Mouse (Mus musculus) heart, embryonic 10.5 days (tissue): ENCODE results near the gene Wnt10a. TPM values are rescaled to one million over a fixed set of nuclear protein-coding genes. Genes with fewer than 3 reads are reported as not detected.

ENCODE experiments used
- DNase-seq: peaks from one replicate; pipeline ENCODE4 v3.0.0-alpha.2; 2017; ENCODE audit warnings: low spot score
- H3K27ac ChIP-seq: fragments of 300-500 bp; sonication (generic); 2 replicates; pipeline ENCODE4 v1.5.1; 2016; ENCODE audit warnings: mild to moderate bottlenecking
- H3K27me3 ChIP-seq: fragments of 300-500 bp; sonication (generic); 2 replicates; pipeline ENCODE4 v1.6.1; 2016; ENCODE audit warnings: mild to moderate bottlenecking; ENCODE audit not compliant: poor library complexity, insufficient read depth, severe bottlenecking
- H3K36me3 ChIP-seq: fragments of 300-500 bp; sonication (generic); 2 replicates; pipeline ENCODE4 v1.6.1; 2016; ENCODE audit warnings: mild to moderate bottlenecking, moderate library complexity
- H3K4me1 ChIP-seq: fragments of 300-500 bp; sonication (generic); 2 replicates; pipeline ENCODE4 v1.6.1; 2016; ENCODE audit warnings: mild to moderate bottlenecking
- H3K4me3 ChIP-seq: fragments of 300-500 bp; sonication (generic); 2 replicates; pipeline ENCODE4 v1.5.1; 2016; ENCODE audit warnings: mild to moderate bottlenecking, moderate library complexity
- H3K9me3 ChIP-seq: fragments of 300-500 bp; sonication (generic); 2 replicates; pipeline ENCODE4 v1.6.1; 2016; ENCODE audit warnings: mild to moderate bottlenecking, moderate library complexity
- WGBS: fragments of 180-500 bp; shearing (Covaris S2); methylation state at CpG from one replicate; pipeline ENCODE4 v1.1.7; 2016; 5-methylcytosine and 5-hydroxymethylcytosine counted together
- polyA plus RNA-seq: library from polyadenylated mRNA; unstranded; fragments of >200 nt; fragmentation: Nextera tagmentation; extraction: Ambion mirVana; gene quantifications from 2 replicates; pipeline ENCODE4 v1.2.1, GENCODE M21; 2016

The Wnt10a gene
- polyA plus RNA-seq, 1 experiment from 2014 or later, result 0.29 TPM

GRCm38 (mm10) chr1:74846341-74846740, 55.0 kb downstream of the Wnt10a start:
- Histone ChIP-seq H3K9me3 (no peaks in the 10 kb centered on the region), H3K36me3 (no peaks in the 10 kb centered on the region), H3K27me3 (peaks cover 40% of the 10 kb centered on the region), H3K4me3 (no peak overlapping the region), H3K27ac (no peak overlapping the region), H3K4me1 (no peaks in the 10 kb centered on the region)
- WGBS, result 28% methylated on average over 9 of the region's 9 CpGs
- no peak for DNase-seq

GRCm38 (mm10) chr1:74848946-74849345, 57.6 kb downstream of the Wnt10a start:
- Histone ChIP-seq H3K4me3 (no peak overlapping the region), H3K27me3 (peaks cover 63% of the 10 kb centered on the region), H3K36me3 (no peaks in the 10 kb centered on the region), H3K27ac (no peak overlapping the region), H3K4me1 (no peaks in the 10 kb centered on the region), H3K9me3 (no peaks in the 10 kb centered on the region)
- WGBS, result 62% methylated on average over 5 of the region's 5 CpGs
- DNase-seq, result no peak

GRCm38 (mm10) chr1:74850251-74850650, 58.9 kb downstream of the Wnt10a start:
- no peaks in the 10 kb centered on the region for H3K36me3 ChIP-seq
- peaks cover 6% of the 10 kb centered on the region for H3K4me1 ChIP-seq
- H3K27ac ChIP-seq, result no peak overlapping the region
- DNase-seq, result no peak
- H3K27me3 ChIP-seq, result peaks cover 76% of the 10 kb centered on the region
- no peaks in the 10 kb centered on the region for H3K9me3 ChIP-seq
- H3K4me3 ChIP-seq, result no peak overlapping the region
- 12% methylated on average over 6 of the region's 6 CpGs for WGBS

- Histone ChIP-seq H3K27me3 (peaks cover 83% of the 10 kb centered on the region), H3K4me3 (no peak overlapping the region), H3K36me3 (no peaks in the 10 kb centered on the region), H3K27ac (no peak overlapping the region), H3K9me3 (no peaks in the 10 kb centered on the region), H3K4me1 (peaks cover 16% of the 10 kb centered on the region)
- no peak for DNase-seq
- 17% methylated on average over 6 of the region's 6 CpGs for WGBS
Observed at GRCm38 (mm10) chr1:74851001-74851775, 59.9 kb downstream of the Wnt10a start.

Other genes with a start within 250 kb of the Wnt10a start
- gene Plcd4, start 248.6 kb upstream of the Wnt10a start, polyA plus RNA-seq, result 0.42 and 0.48 TPM in 2 replicates
- 26.8 and 28.3 TPM in 2 replicates for gene Usp37, start 247.2 kb upstream of the Wnt10a start, polyA plus RNA-seq
- gene Zfp142, start 203.3 kb upstream of the Wnt10a start, polyA plus RNA-seq, result 6.8 and 9.2 TPM in 2 replicates
- gene Bcs1l, start 203.2 kb upstream of the Wnt10a start, polyA plus RNA-seq, result 23.3 TPM in 2 replicates
- 25.4 and 32.8 TPM in 2 replicates for gene Rnf25, start 190.1 kb upstream of the Wnt10a start, polyA plus RNA-seq
- gene Stk36, start 190.1 kb upstream of the Wnt10a start, polyA plus RNA-seq, result 4.1 and 6.2 TPM in 2 replicates
- 27.8 and 28.9 TPM in 2 replicates for gene Ttll4, start 129.8 kb upstream of the Wnt10a start, polyA plus RNA-seq
- gene Cyp27a1, start 77.9 kb upstream of the Wnt10a start, polyA plus RNA-seq, result 11.4 and 17.5 TPM in 2 replicates
- gene Prkag3, start 42.3 kb upstream of the Wnt10a start, polyA plus RNA-seq, result 2.3 and 6.8 TPM in 2 replicates
- 4.0 and 11.9 TPM in 2 replicates for gene Wnt6, start 19.6 kb upstream of the Wnt10a start, polyA plus RNA-seq
- not detected in 2 replicates for gene Cdk5r2, start 63.4 kb downstream of the Wnt10a start, polyA plus RNA-seq
- gene Fev, start 93.9 kb downstream of the Wnt10a start, polyA plus RNA-seq, result 1.2 and 1.4 TPM in 2 replicates
- not detected in 2 replicates for gene Cryba2, start 101.6 kb downstream of the Wnt10a start, polyA plus RNA-seq
- gene Cfap65, start 144.1 kb downstream of the Wnt10a start, polyA plus RNA-seq, result not detected in 2 replicates
- 0.11 and 0.75 TPM in 2 replicates for gene Ihh, start 160.2 kb downstream of the Wnt10a start, polyA plus RNA-seq